Mouse (Mus musculus) stomach, embryonic 15.5 days (tissue): ENCODE data around the gene Fuca1. TPM values are rescaled to one million over a fixed set of nuclear protein-coding genes. Genes with fewer than 3 reads are reported as not detected.
"Not testable (repeated sequence)": the region's sequence is repeated elsewhere in the genome, so short reads cannot be mapped to it uniquely, and the experiment has no call there.

Source experiments
- ATAC-seq: fragments of 200-750 bp; cut with Nextera tagmentation; 2 replicates; pipeline ENCODE4 v1.8.0; 2017; ENCODE audit warnings: low read depth, moderate number of reproducible peaks, moderate TSS enrichment; ENCODE audit not compliant: insufficient read depth, low FRiP score
- H3K27ac ChIP-seq: fragments of 300-500 bp; sonication (generic); 2 replicates; pipeline ENCODE4 v1.5.1; 2015; ENCODE audit warnings: mild to moderate bottlenecking, inconsistent platforms
- H3K27me3 ChIP-seq: fragments of 300-500 bp; sonication (generic); replicated peaks from 2 replicates; pipeline ENCODE4 v1.6.1; 2015; ENCODE audit warnings: inconsistent platforms
- H3K36me3 ChIP-seq: fragments of 300-500 bp; sonication (generic); 2 replicates; pipeline ENCODE4 v1.6.1; 2015; ENCODE audit warnings: inconsistent platforms
- H3K4me1 ChIP-seq: fragments of 300-500 bp; sonication (generic); 2 replicates; pipeline ENCODE4 v1.6.1; 2015; ENCODE audit warnings: inconsistent platforms
- H3K4me2 ChIP-seq: fragments of 300-500 bp; sonication (generic); 2 replicates; pipeline ENCODE4 v1.6.1; 2015; ENCODE audit warnings: mild to moderate bottlenecking, inconsistent platforms
- H3K4me3 ChIP-seq: fragments of 300-500 bp; sonication (generic); replicated peaks from 2 replicates; pipeline ENCODE4 v1.5.1; 2015; ENCODE audit warnings: inconsistent platforms
- H3K9ac ChIP-seq: fragments of 300-500 bp; sonication (generic); 2 replicates; pipeline ENCODE4 v1.6.1; 2015; ENCODE audit warnings: inconsistent platforms
- H3K9me3 ChIP-seq: fragments of 300-500 bp; sonication (generic); 2 replicates; pipeline ENCODE4 v1.6.1; 2016; ENCODE audit warnings: inconsistent platforms
- WGBS: fragments of 180-500 bp; shearing (Covaris S2); methylation state at CpG from one replicate; pipeline ENCODE4 v1.1.7; 2015; 5-methylcytosine and 5-hydroxymethylcytosine counted together
- polyA plus RNA-seq: library from polyadenylated mRNA; unstranded; fragments of >200 nt; fragmentation: Nextera tagmentation; extraction: Ambion mirVana; gene quantifications from 2 replicates; pipeline ENCODE4 v1.2.1, GENCODE M21; 2015

Gene Fuca1
- polyA plus RNA-seq, 1 experiment from 2014 or later: 96.3 TPM

DNA sequence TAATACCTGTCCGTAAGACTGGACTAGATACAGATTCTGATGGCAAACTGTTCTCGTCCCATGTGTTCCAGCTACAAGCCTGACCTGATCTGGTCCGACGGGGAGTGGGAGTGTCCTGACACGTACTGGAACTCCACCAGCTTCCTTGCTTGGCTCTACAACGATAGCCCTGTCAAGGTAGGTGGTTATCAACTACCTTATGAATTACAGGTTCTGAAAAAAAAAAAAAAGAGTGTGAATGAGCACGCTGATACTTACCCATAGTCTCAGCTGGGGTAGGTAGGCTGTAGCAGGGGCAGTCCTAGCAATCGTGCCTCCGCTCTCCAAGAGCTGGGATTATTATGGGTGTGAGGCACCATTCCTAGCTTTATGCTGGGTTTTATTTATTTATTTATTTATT, 9.3 kb downstream of the Fuca1 start:
- H3K9ac ChIP-seq: no peak overlapping the region
- no peak for ATAC-seq
- H3K27ac ChIP-seq: no peak overlapping the region
- no peak overlapping the region for H3K4me2 ChIP-seq
- H3K27me3 ChIP-seq: no peaks in the 10 kb centered on the region
- peaks cover 25% of the 10 kb centered on the region for H3K36me3 ChIP-seq
- no peaks in the 10 kb centered on the region for H3K9me3 ChIP-seq
- H3K4me1 ChIP-seq: no peaks in the 10 kb centered on the region
- H3K4me3 ChIP-seq: no peak overlapping the region
- 74% methylated on average over 9 of the region's 9 CpGs for WGBS

GRCm38 (mm10) chr4:135930239-135930638, 9.7 kb downstream of the Fuca1 start:
- no peaks in the 10 kb centered on the region for H3K27me3 ChIP-seq
- 91% methylated on average over 8 of the region's 8 CpGs for WGBS
- H3K27ac ChIP-seq: no peak overlapping the region
- no peaks in the 10 kb centered on the region for H3K4me1 ChIP-seq
- no peak for ATAC-seq
- no peaks in the 10 kb centered on the region for H3K9me3 ChIP-seq
- peaks cover 25% of the 10 kb centered on the region for H3K36me3 ChIP-seq
- H3K4me3 ChIP-seq: no peak overlapping the region
- H3K9ac ChIP-seq: no peak overlapping the region
- H3K4me2 ChIP-seq: no peak overlapping the region

DNA sequence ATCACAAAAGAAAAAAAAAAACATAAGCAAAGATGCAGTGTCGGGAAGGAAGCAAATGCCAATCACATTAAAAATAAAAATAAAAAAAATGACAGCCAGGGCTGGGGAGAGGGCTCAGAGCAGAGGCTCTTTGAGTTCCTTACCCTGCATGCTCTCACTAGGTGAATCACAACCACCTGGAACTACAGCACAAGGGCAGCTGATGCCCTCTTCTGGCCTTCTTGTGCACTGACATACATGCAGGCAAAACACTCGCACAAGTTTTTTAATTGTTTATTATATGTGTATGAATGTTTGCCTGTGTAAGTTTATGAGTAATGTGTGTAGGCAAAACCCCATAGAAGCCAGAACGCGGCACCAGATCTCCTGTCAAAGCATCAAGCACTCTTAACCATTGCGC, 11.3 kb downstream of the Fuca1 start:
- no peak overlapping the region for H3K4me2 ChIP-seq
- H3K4me3 ChIP-seq: no peak overlapping the region
- H3K27ac ChIP-seq: no peak overlapping the region
- H3K27me3 ChIP-seq: no peaks in the 10 kb centered on the region
- H3K36me3 ChIP-seq: peaks cover 15% of the 10 kb centered on the region; the same call in 1 of the 2 replicates
- WGBS: 67% methylated on average over 5 of the region's 5 CpGs
- no peak for ATAC-seq
- no peaks in the 10 kb centered on the region for H3K9me3 ChIP-seq
- no peaks in the 10 kb centered on the region for H3K4me1 ChIP-seq
- no peak overlapping the region for H3K9ac ChIP-seq

GRCm38 (mm10) chr4:135934708-135935500, 14.4 kb downstream of the Fuca1 start:
- Histone ChIP-seq H3K4me2 (no peak overlapping the region), H3K27me3 (no peaks in the 10 kb centered on the region), H3K4me1 (no peaks in the 10 kb centered on the region), H3K9me3 (no peaks in the 10 kb centered on the region), H3K27ac (no peak overlapping the region), H3K9ac (no peak overlapping the region), H3K4me3 (no peak overlapping the region), H3K36me3 (0 out of 2 replicates have a peak, but pooled peaks cover 11% of the 10 kb centered on the region)
- WGBS: 65% methylated on average over 12 of the region's 12 CpGs
- no peak for ATAC-seq

- H3K36me3 ChIP-seq: 0 out of 2 replicates have a peak, but pooled peaks cover 14% of the 10 kb centered on the region
Measured at GRCm38 (mm10) chr4:135935502-135935901, 15.0 kb downstream of the Fuca1 start.

DNA sequence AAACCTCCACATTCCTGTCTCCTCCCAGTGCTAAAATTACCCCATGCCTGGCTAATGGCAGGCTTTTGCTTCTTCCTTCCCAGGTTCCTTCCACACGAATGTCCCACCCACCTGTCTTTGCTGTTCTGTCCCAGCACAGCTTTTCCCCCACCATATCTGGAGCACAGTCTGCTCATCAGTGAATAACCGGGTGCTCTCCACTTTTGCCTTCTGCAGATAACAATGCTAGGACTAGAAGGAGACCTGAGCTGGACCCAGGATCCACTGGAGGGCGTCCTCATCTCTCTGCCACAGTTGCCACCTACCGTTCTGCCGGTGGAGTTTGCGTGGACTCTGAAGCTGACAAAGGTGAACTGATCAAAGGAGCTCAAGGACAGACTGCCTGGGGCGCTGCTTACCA, 18.3 kb downstream of the Fuca1 start:
- Histone ChIP-seq H3K4me1 (no peaks in the 10 kb centered on the region), H3K4me2 (no peak overlapping the region), H3K4me3 (no peak overlapping the region), H3K27me3 (no peaks in the 10 kb centered on the region), H3K27ac (no peak overlapping the region), H3K36me3 (peaks cover 15% of the 10 kb centered on the region), H3K9ac (no peak overlapping the region), H3K9me3 (no peaks in the 10 kb centered on the region)
- WGBS: 81% methylated on average over 7 of the region's 7 CpGs
- no peak for ATAC-seq

More at GRCm38 (mm10) chr4:135935502-135935901, 15.0 kb downstream of the Fuca1 start:
- ATAC-seq: no peak
- no peak overlapping the region for H3K4me3 ChIP-seq
- H3K27ac ChIP-seq: no peak overlapping the region
- WGBS: 65% methylated on average over 5 of the region's 5 CpGs
- no peak overlapping the region for H3K4me2 ChIP-seq
- no peaks in the 10 kb centered on the region for H3K9me3 ChIP-seq
- H3K4me1 ChIP-seq: no peaks in the 10 kb centered on the region
- H3K27me3 ChIP-seq: no peaks in the 10 kb centered on the region
- H3K9ac ChIP-seq: no peak overlapping the region

- not testable (repeated sequence) for H3K4me1 ChIP-seq, H3K4me3 ChIP-seq, H3K27ac ChIP-seq, H3K9me3 ChIP-seq, H3K4me2 ChIP-seq, ATAC-seq, H3K27me3 ChIP-seq, H3K9ac ChIP-seq
- WGBS: 85% methylated on average over 8 of the region's 8 CpGs
- H3K36me3 ChIP-seq: peaks cover 13% of the 10 kb centered on the region
Measured at GRCm38 (mm10) chr4:135941026-135941425, 20.5 kb downstream of the Fuca1 start.

GRCm38 (mm10) chr4:135942193-135942592, 21.7 kb downstream of the Fuca1 start:
- 73% methylated on average over 6 of the region's 6 CpGs for WGBS
- no peaks in the 10 kb centered on the region for H3K27me3 ChIP-seq
- H3K9ac ChIP-seq: no peak overlapping the region
- no peak overlapping the region for H3K4me3 ChIP-seq
- H3K4me1 ChIP-seq: peaks cover 6% of the 10 kb centered on the region; the same call in 1 of the 2 replicates
- H3K4me2 ChIP-seq: no peak overlapping the region
- ATAC-seq: no peak
- peaks cover 13% of the 10 kb centered on the region for H3K36me3 ChIP-seq
- H3K27ac ChIP-seq: no peak overlapping the region
- H3K9me3 ChIP-seq: no peaks in the 10 kb centered on the region

DNA sequence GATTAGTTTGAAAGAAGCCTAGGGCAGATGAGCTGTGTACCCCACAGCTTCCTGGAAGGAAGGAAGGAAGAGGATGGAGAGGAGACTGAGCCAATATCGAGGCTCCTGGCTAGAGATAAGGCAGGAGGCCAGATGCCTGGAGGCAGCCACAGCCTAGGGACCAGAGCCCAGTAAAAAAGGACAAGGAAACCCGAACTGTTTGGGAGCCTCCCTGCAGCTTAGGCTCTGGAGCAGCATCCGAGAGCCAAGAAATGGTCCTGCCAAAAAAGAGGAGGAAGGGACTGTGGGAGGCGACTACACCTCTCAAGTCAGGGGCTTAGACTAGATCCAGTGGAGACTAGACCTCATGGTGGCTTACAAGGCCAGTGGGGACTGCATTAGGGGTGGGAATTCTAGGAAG, 22.9 kb downstream of the Fuca1 start:
- Histone ChIP-seq H3K36me3 (peaks cover 13% of the 10 kb centered on the region), H3K4me2 (no peak overlapping the region), H3K4me1 (peaks cover 9% of the 10 kb centered on the region), H3K9ac (no peak overlapping the region), H3K4me3 (no peak overlapping the region), H3K9me3 (no peaks in the 10 kb centered on the region), H3K27me3 (no peaks in the 10 kb centered on the region), H3K27ac (0 out of 2 replicates have a peak overlapping the region, but pooled peaks have one; percentile 16)
- WGBS: 47% methylated on average over 4 of the region's 4 CpGs
- ATAC-seq: no peak

GRCm38 (mm10) chr4:135945706-135946105, 25.2 kb downstream of the Fuca1 start:
- 0 out of 2 replicates have a peak, but pooled peaks have one; percentile 1 for ATAC-seq

GRCm38 (mm10) chr4:135946278-135946658, 25.7 kb downstream of the Fuca1 start, which contains the start of gene Hmgcl:
Gene Hmgcl, plus strand, starts transcription at chr4:135946448.
- Histone ChIP-seq H3K27me3 (no peaks in the 10 kb centered on the region), H3K36me3 (0 out of 2 replicates have a peak, but pooled peaks cover under 1% of the 10 kb centered on the region), H3K9me3 (no peaks in the 10 kb centered on the region), H3K9ac (peak within 1 kb of the TSS; percentile 75), H3K4me1 (peaks cover 14% of the 10 kb centered on the region), H3K4me2 (peak within 1 kb of the TSS; percentile 76), H3K4me3 (peak within 1 kb of the TSS; percentile 84), H3K27ac (peak within 1 kb of the TSS; percentile 64)
- peak; percentile 91 for ATAC-seq
- under 1% methylated on average over 23 of the region's 23 CpGs for WGBS

More at GRCm38 (mm10) chr4:135945706-135946105, 25.2 kb downstream of the Fuca1 start:
- WGBS: 69% methylated on average over 10 of the region's 10 CpGs
- Histone ChIP-seq H3K27me3 (no peaks in the 10 kb centered on the region), H3K4me1 (peaks cover 14% of the 10 kb centered on the region), H3K4me3 (peak overlapping the region; percentile 84), H3K4me2 (peak overlapping the region; percentile 76), H3K9me3 (no peaks in the 10 kb centered on the region), H3K9ac (no peak overlapping the region), H3K36me3 (peaks cover 4% of the 10 kb centered on the region), H3K27ac (peak overlapping the region; percentile 64)

- no peaks in the 10 kb centered on the region for H3K27me3 ChIP-seq
- H3K4me3 ChIP-seq: peak overlapping the region; percentile 84
- H3K27ac ChIP-seq: peak overlapping the region; percentile 58
- H3K4me2 ChIP-seq: peak overlapping the region; percentile 76
- WGBS: 1% methylated on average over 28 of the region's 28 CpGs
- H3K4me1 ChIP-seq: peaks cover 14% of the 10 kb centered on the region
- H3K9ac ChIP-seq: peak overlapping the region; percentile 75
- no peaks in the 10 kb centered on the region for H3K9me3 ChIP-seq
- peaks cover 5% of the 10 kb centered on the region; the same call in 1 of the 2 replicates for H3K36me3 ChIP-seq
- peak; percentile 8; the same call in 1 of the 2 replicates for ATAC-seq
Measured at GRCm38 (mm10) chr4:135946659-135947301, 26.2 kb downstream of the Fuca1 start.
